Mouse (Mus musculus): ENCODE data around the gene Slc6a2. TPM values are rescaled to one million over a fixed set of nuclear protein-coding genes. Genes with fewer than 3 reads are reported as not detected.
A peak's percentile ranks its signal among the peaks of the same experiment; 100 is the strongest.

Slc6a2 gene
- polyA plus RNA-seq, 1 experiment from 2014 or later: 0.19 TPM

DNA sequence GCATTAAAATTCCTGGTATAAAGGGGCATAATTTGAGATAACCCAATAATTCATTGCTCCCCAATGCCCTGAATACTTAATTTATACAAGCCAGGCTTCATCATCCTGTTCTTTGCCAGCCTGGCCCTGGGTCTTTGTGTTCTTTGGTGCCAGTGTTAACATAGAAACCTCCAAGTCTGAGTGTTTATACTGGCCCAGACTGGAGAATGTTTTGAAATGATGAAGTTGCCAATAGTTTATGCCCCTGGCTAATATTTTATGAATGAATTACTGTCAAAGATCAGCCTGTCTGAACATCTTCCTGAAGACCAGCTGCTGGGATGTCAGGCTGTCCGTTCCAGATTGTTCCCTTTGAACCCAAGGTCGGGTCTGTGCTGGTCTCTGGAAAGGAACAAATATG lies 4.7 kb downstream of the Slc6a2 start:
- Histone ChIP-seq H3K4me3 (no peak overlapping the region), H3K9me3 (no peaks in the 10 kb centered on the region), H3K36me3 (no peaks in the 10 kb centered on the region), H3K4me2 (no peak overlapping the region), H3K27ac (no peak overlapping the region), H3K27me3 (peaks cover 43% of the 10 kb centered on the region), H3K9ac (no peak overlapping the region), H3K4me1 (peaks cover 12% of the 10 kb centered on the region)
- WGBS: 60% methylated on average over 2 of the region's 2 CpGs
- no peak for ATAC-seq (ENCODE audit: insufficient number of reproducible peaks, low FRiP score, low TSS enrichment, low read depth)

DNA sequence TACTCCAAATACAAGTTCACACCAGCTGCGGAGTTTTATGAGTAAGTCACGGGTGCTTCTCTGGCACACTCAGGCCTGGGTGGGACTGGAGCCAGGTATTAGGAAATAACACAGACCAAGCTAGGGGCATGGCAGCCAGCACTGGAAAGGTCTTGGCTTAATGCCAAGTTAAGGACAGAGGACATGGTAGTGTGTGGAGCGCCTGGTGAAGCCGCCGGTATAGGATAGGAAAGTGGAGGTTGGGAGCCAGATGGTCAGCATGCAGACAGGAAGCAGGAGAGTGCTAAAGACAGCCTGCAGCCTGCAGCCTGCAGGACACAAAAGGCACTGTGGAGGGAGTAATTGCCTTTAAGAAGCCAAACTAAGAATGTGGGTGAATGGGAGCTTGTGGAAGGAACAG lies 13.1 kb downstream of the Slc6a2 start:
- Histone ChIP-seq H3K27me3 (no peaks in the 10 kb centered on the region), H3K36me3 (no peaks in the 10 kb centered on the region), H3K9ac (no peak overlapping the region), H3K27ac (no peak overlapping the region), H3K9me3 (no peaks in the 10 kb centered on the region), H3K4me3 (no peak overlapping the region), H3K4me2 (peak overlapping the region; percentile 24; the same call in 1 of the 2 replicates), H3K4me1 (peaks cover 15% of the 10 kb centered on the region)
- 20% methylated on average over 5 of the region's 5 CpGs for WGBS
- ATAC-seq (ENCODE audit: insufficient number of reproducible peaks, low FRiP score, low TSS enrichment, low read depth): peak; percentile 41; the same call in 1 of the 2 replicates

DNA sequence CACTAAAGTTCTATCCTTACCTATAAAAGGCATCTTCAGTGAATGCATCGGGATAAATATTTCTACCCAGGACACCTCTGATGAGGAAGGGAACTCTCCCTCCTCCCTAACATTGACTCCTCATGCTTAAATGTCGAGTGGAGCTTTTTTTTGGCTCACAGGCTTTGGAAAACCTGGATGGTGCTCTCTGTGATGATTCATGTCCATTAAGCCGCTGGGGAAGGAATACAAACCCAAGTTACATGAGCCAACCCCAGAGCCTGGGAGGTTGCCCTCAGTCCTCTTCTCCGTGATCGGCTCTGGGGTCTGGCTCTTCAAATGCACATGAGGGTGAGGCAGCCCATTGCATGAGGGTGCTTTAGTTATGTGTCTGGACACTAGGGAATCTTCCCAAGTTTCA lies 16.8 kb downstream of the Slc6a2 start:
- no peaks in the 10 kb centered on the region for H3K36me3 ChIP-seq
- H3K27me3 ChIP-seq: 0 out of 2 replicates have a peak, but pooled peaks cover 3% of the 10 kb centered on the region
- no peak for ATAC-seq (ENCODE audit: insufficient number of reproducible peaks, low FRiP score, low TSS enrichment, low read depth)
- H3K4me1 ChIP-seq: peaks cover 15% of the 10 kb centered on the region
- WGBS: 78% methylated on average over 5 of the region's 5 CpGs
- no peak overlapping the region for H3K9ac ChIP-seq
- H3K9me3 ChIP-seq: no peaks in the 10 kb centered on the region
- H3K4me2 ChIP-seq: no peak overlapping the region
- H3K4me3 ChIP-seq: no peak overlapping the region
- H3K27ac ChIP-seq: no peak overlapping the region

GRCm38 (mm10) chr8:92982491-92982890 lies 22.6 kb downstream of the Slc6a2 start:
- ATAC-seq (ENCODE audit: insufficient number of reproducible peaks, low FRiP score, low TSS enrichment, low read depth): no peak
- Histone ChIP-seq H3K27me3 (0 out of 2 replicates have a peak, but pooled peaks cover 3% of the 10 kb centered on the region), H3K4me2 (no peak overlapping the region), H3K4me3 (no peak overlapping the region), H3K9ac (no peak overlapping the region), H3K4me1 (no peaks in the 10 kb centered on the region), H3K9me3 (no peaks in the 10 kb centered on the region), H3K27ac (no peak overlapping the region), H3K36me3 (no peaks in the 10 kb centered on the region)
- 81% methylated on average over 3 of the region's 3 CpGs for WGBS

- Histone ChIP-seq H3K4me3 (no peak overlapping the region), H3K36me3 (no peaks in the 10 kb centered on the region), H3K27me3 (no peaks in the 10 kb centered on the region), H3K9ac (no peak overlapping the region), H3K4me1 (no peaks in the 10 kb centered on the region), H3K27ac (no peak overlapping the region), H3K4me2 (no peak overlapping the region), H3K9me3 (no peaks in the 10 kb centered on the region)
- no peak for ATAC-seq (ENCODE audit: insufficient number of reproducible peaks, low FRiP score, low TSS enrichment, low read depth)
- 60% methylated on average over 2 of the region's 2 CpGs for WGBS
Observed at GRCm38 (mm10) chr8:92984376-92984775, 24.5 kb downstream of the Slc6a2 start.

DNA sequence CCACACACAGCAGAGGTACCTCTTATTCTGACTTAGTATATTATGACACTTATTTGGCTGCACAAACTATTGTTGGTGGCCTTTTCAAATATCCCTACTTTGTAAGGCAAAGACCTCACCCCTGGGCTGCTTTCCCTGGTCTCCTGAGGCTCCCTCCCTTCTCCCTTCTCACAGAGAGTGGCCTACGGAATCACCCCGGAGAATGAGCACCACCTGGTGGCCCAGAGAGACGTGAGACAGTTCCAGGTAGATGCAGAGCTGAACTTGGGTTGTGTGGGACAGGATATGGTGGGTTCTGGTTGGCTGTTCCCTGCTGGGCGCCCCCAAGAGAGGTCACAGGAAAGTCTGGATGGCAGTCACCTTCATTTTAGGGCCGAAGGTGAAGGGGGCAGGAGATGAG lies 37.0 kb downstream of the Slc6a2 start:
- WGBS: 26% methylated on average over 5 of the region's 5 CpGs

GRCm38 (mm10) chr8:92998600-92998999 lies 38.7 kb downstream of the Slc6a2 start:
- no peak for ATAC-seq (ENCODE audit: insufficient number of reproducible peaks, low FRiP score, low TSS enrichment, low read depth)
- H3K4me2 ChIP-seq: no peak overlapping the region
- no peak overlapping the region for H3K27ac ChIP-seq
- H3K9ac ChIP-seq: no peak overlapping the region
- H3K9me3 ChIP-seq: no peaks in the 10 kb centered on the region
- no peaks in the 10 kb centered on the region for H3K36me3 ChIP-seq
- no peak overlapping the region for H3K4me3 ChIP-seq
- WGBS: 41% methylated on average over 2 of the region's 2 CpGs
- no peaks in the 10 kb centered on the region for H3K4me1 ChIP-seq
- peaks cover 6% of the 10 kb centered on the region; the same call in 1 of the 2 replicates for H3K27me3 ChIP-seq

More for the DNA sequence above, 37.0 kb downstream of the Slc6a2 start:
- Histone ChIP-seq H3K27me3 (peaks cover 6% of the 10 kb centered on the region; the same call in 1 of the 2 replicates), H3K9ac (no peak overlapping the region), H3K27ac (no peak overlapping the region), H3K9me3 (no peaks in the 10 kb centered on the region), H3K4me3 (no peak overlapping the region), H3K36me3 (no peaks in the 10 kb centered on the region), H3K4me1 (no peaks in the 10 kb centered on the region), H3K4me2 (no peak overlapping the region)
- no peak for ATAC-seq (ENCODE audit: insufficient number of reproducible peaks, low FRiP score, low TSS enrichment, low read depth)

DNA sequence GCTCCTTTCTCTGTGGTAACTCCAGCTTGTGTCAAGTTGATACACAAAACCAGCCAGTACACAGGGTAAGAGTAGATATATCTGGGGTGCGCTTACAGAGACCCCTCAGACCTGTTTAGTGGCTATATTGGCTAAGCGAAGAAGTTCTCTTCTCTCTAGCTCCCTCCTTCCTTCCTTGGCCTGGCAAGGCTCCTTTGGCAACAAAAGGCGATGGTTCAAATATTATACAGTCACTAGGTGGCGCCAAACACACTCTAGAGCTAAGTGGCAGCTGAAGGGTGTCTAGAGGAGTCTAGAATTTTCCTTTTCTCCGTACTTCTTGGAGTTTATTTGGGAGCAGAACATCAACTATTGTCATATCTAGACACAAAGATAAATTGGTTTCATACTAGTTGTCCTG lies 50.4 kb downstream of the Slc6a2 start:
- Histone ChIP-seq H3K27ac (no peak overlapping the region), H3K27me3 (no peaks in the 10 kb centered on the region), H3K36me3 (no peaks in the 10 kb centered on the region), H3K9ac (no peak overlapping the region), H3K9me3 (no peaks in the 10 kb centered on the region), H3K4me3 (no peak overlapping the region), H3K4me2 (no peak overlapping the region), H3K4me1 (no peaks in the 10 kb centered on the region)
- ATAC-seq (ENCODE audit: insufficient number of reproducible peaks, low FRiP score, low TSS enrichment, low read depth): no peak
- WGBS: 27% methylated on average over 5 of the region's 5 CpGs

GRCm38 (mm10) chr8:93011439-93011838 lies 51.6 kb downstream of the Slc6a2 start:
- H3K9ac ChIP-seq: no peak overlapping the region
- H3K4me3 ChIP-seq: no peak overlapping the region
- no peaks in the 10 kb centered on the region for H3K4me1 ChIP-seq
- H3K27me3 ChIP-seq: no peaks in the 10 kb centered on the region
- 10% methylated on average over 9 of the region's 9 CpGs for WGBS
- H3K9me3 ChIP-seq: no peaks in the 10 kb centered on the region
- H3K4me2 ChIP-seq: no peak overlapping the region
- no peak overlapping the region for H3K27ac ChIP-seq
- peak; percentile 40; the same call in 1 of the 2 replicates for ATAC-seq (ENCODE audit: insufficient number of reproducible peaks, low FRiP score, low TSS enrichment, low read depth)
- H3K36me3 ChIP-seq: no peaks in the 10 kb centered on the region

DNA sequence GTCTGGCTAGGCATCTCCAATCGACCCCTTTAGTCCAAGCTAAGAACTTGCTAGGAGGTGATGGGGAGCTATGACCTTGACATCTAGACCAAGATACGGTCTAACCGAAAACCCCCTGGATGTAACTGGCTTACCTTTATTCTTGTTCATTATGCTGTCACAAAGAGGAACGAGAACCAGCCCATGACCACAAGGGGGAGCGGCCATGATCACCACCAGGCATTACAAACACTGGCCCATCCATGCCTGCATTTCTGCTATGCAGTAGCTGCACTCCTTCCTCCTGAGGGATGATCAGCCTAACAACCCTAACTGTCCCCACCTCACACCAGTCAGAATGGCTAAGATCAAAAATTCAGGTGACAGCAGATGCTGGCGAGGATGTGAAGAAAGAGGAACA lies 52.3 kb downstream of the Slc6a2 start:
- no peak overlapping the region for H3K27ac ChIP-seq
- H3K27me3 ChIP-seq: no peaks in the 10 kb centered on the region
- no peak overlapping the region for H3K4me3 ChIP-seq
- no peaks in the 10 kb centered on the region for H3K36me3 ChIP-seq
- ATAC-seq (ENCODE audit: insufficient number of reproducible peaks, low FRiP score, low TSS enrichment, low read depth): no peak
- 73% methylated on average over 6 of the region's 6 CpGs for WGBS
- no peak overlapping the region for H3K9ac ChIP-seq
- H3K9me3 ChIP-seq: no peaks in the 10 kb centered on the region
- H3K4me1 ChIP-seq: no peaks in the 10 kb centered on the region
- no peak overlapping the region for H3K4me2 ChIP-seq

GRCm38 (mm10) chr8:93014300-93014699 lies 54.4 kb downstream of the Slc6a2 start:
- Histone ChIP-seq H3K9me3 (no peaks in the 10 kb centered on the region), H3K36me3 (no peaks in the 10 kb centered on the region), H3K27ac (no peak overlapping the region), H3K9ac (no peak overlapping the region), H3K4me3 (no peak overlapping the region), H3K27me3 (no peaks in the 10 kb centered on the region), H3K4me1 (no peaks in the 10 kb centered on the region), H3K4me2 (no peak overlapping the region)
- ATAC-seq (ENCODE audit: insufficient number of reproducible peaks, low FRiP score, low TSS enrichment, low read depth): no peak
- 69% methylated on average over 4 of the region's 4 CpGs for WGBS

DNA sequence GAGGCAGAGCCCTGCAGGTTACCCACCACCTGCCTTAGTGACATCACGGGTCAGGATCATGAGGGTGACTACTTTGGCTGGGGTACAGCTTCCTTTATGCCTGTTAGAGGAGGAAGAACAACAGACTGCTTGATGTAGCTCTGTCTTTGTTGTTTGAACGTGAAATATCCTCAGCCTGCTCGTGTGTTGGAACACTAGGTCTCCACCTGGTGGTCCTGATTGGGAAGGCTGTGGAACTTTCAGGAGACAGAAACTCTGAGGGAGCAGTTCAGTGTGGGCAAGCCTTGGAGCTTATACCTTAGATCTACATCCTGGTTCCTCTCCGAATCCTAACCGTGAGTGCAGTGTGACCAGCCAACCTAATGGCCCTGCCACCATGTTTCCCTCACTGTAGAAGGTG lies 61.9 kb downstream of the Slc6a2 start:
- 69% methylated on average over 5 of the region's 5 CpGs for WGBS

DNA sequence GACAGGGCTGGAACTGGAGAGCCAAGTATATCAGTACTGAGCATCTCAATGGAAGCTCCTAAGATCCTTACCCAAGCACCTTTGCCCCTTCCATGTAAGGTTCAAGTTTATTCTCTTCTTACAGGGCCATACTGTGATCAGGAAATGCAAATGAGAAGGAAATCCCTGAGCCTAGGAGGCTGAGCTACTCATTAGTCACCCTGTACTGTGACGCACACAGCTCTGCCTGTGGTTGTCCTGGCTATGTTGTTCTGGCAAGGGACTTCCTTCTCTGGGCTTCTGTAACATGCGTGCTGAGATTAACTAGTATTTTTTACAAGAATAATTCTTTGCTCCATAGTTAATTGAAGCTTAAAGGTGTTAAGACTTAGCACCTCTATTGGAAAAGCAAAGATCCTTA lies 70.8 kb downstream of the Slc6a2 start:
- Histone ChIP-seq H3K4me3 (no peak overlapping the region), H3K27me3 (no peaks in the 10 kb centered on the region), H3K4me2 (no peak overlapping the region), H3K36me3 (no peaks in the 10 kb centered on the region), H3K27ac (no peak overlapping the region), H3K4me1 (no peaks in the 10 kb centered on the region), H3K9ac (no peak overlapping the region), H3K9me3 (no peaks in the 10 kb centered on the region)
- ATAC-seq (ENCODE audit: insufficient number of reproducible peaks, low FRiP score, low TSS enrichment, low read depth): no peak
- 52% methylated on average over 2 of the region's 2 CpGs for WGBS

More for the DNA sequence above, 61.9 kb downstream of the Slc6a2 start:
- H3K9ac ChIP-seq: no peak overlapping the region
- no peaks in the 10 kb centered on the region for H3K4me1 ChIP-seq
- H3K4me2 ChIP-seq: no peak overlapping the region
- ATAC-seq (ENCODE audit: insufficient number of reproducible peaks, low FRiP score, low TSS enrichment, low read depth): no peak
- H3K27me3 ChIP-seq: no peaks in the 10 kb centered on the region
- no peaks in the 10 kb centered on the region for H3K9me3 ChIP-seq
- H3K36me3 ChIP-seq: no peaks in the 10 kb centered on the region
- no peak overlapping the region for H3K4me3 ChIP-seq
- no peak overlapping the region for H3K27ac ChIP-seq
